Mouse (Mus musculus): ENCODE measurements around the gene Malrd1.
"Not testable (repeated sequence)": the region's sequence is repeated elsewhere in the genome, so short reads cannot be mapped to it uniquely, and the experiment has no call there.

The Malrd1 gene

GRCm38 (mm10) chr2:15526241-15526924 is at the start of gene Malrd1:
Gene Malrd1, plus strand, starts transcription at chr2:15526479.
- no peak for DNase-seq (ENCODE audit: low spot score in 2 of 2)

GRCm38 (mm10) chr2:15538643-15539042 is 12.4 kb downstream of the Malrd1 start:
- DNase-seq (ENCODE audit: low spot score in 2 of 2), result no peak

GRCm38 (mm10) chr2:15613327-15613948 is 87.2 kb downstream of the Malrd1 start:
- DNase-seq (ENCODE audit: low spot score in 2 of 2), result no peak

- DNase-seq (ENCODE audit: low spot score in 2 of 2), result no peak
Observed at GRCm38 (mm10) chr2:15614026-15614425, 87.7 kb downstream of the Malrd1 start.

- no peak for DNase-seq (ENCODE audit: low spot score in 2 of 2)
Observed at GRCm38 (mm10) chr2:15635761-15636160, 109.5 kb downstream of the Malrd1 start.

- no peak for DNase-seq (ENCODE audit: low spot score in 2 of 2)
Observed at GRCm38 (mm10) chr2:15643864-15644263, 117.6 kb downstream of the Malrd1 start.

GRCm38 (mm10) chr2:15656388-15656787 is 130.1 kb downstream of the Malrd1 start:
- DNase-seq (ENCODE audit: low spot score in 2 of 2), result no peak

- DNase-seq (ENCODE audit: low spot score in 2 of 2), result no peak
Observed at GRCm38 (mm10) chr2:15702977-15703376, 176.7 kb downstream of the Malrd1 start.

- DNase-seq (ENCODE audit: low spot score in 2 of 2), result peak in 1 of 2 experiments; percentile 34
Observed at GRCm38 (mm10) chr2:15740945-15741344, 214.7 kb downstream of the Malrd1 start.

- DNase-seq (ENCODE audit: low spot score in 2 of 2), result no peak
Observed at GRCm38 (mm10) chr2:15744979-15745688, 218.9 kb downstream of the Malrd1 start.

GRCm38 (mm10) chr2:15784818-15785217 is 258.5 kb downstream of the Malrd1 start:
- no peak for DNase-seq (ENCODE audit: low spot score in 2 of 2)

GRCm38 (mm10) chr2:15815724-15816123 is 289.4 kb downstream of the Malrd1 start:
- no peak for DNase-seq (ENCODE audit: low spot score in 2 of 2)

- DNase-seq (ENCODE audit: low spot score in 2 of 2), result peak in 1 of 2 experiments; percentile 0
Observed at GRCm38 (mm10) chr2:15869380-15869779, 343.1 kb downstream of the Malrd1 start.

GRCm38 (mm10) chr2:15893418-15894120 is 367.3 kb downstream of the Malrd1 start:
- DNase-seq (ENCODE audit: low spot score in 2 of 2), result no peak

GRCm38 (mm10) chr2:15925432-15925831 is 399.2 kb downstream of the Malrd1 start:
- no peak for DNase-seq (ENCODE audit: low spot score in 2 of 2)

- no peak for DNase-seq (ENCODE audit: low spot score in 2 of 2)
Observed at GRCm38 (mm10) chr2:15926041-15926440, 399.8 kb downstream of the Malrd1 start.

- no peak for DNase-seq (ENCODE audit: low spot score in 2 of 2)
Observed at GRCm38 (mm10) chr2:15931479-15931878, 405.2 kb downstream of the Malrd1 start.

GRCm38 (mm10) chr2:15931924-15932323 is 405.6 kb downstream of the Malrd1 start:
- no peak for DNase-seq (ENCODE audit: low spot score in 2 of 2)

GRCm38 (mm10) chr2:15932340-15932739 is 406.1 kb downstream of the Malrd1 start:
- DNase-seq (ENCODE audit: low spot score in 2 of 2), result no peak

- DNase-seq (ENCODE audit: low spot score in 2 of 2), result no peak
Observed at GRCm38 (mm10) chr2:16002925-16003324, 476.6 kb downstream of the Malrd1 start.

GRCm38 (mm10) chr2:16017046-16017445 is 490.8 kb downstream of the Malrd1 start:
- not testable (repeated sequence) for DNase-seq (ENCODE audit: low spot score in 2 of 2)

GRCm38 (mm10) chr2:16017719-16018118 is 491.4 kb downstream of the Malrd1 start:
- DNase-seq (ENCODE audit: low spot score in 2 of 2), result not testable (repeated sequence)
